In genomic region chr1:38939608-38940007, GRCm38 (mm10) we compare ENCODE assay signal across 11 mouse cellular contexts. TPM values are rescaled to one million over a fixed set of nuclear protein-coding genes. Genes with fewer than 3 reads are reported as not detected.
DNase-seq lines count a peak whose midpoint lies in the region; ATAC-seq lines count a peak whose summit lies in the region.
"Had no signal": no experiment of that assay in that cellular context is flagged by ENCODE, and none has a peak within 500 bp of the region (broad histone marks: within the 10 kb centered on the region; RNA-seq: fewer than 3 reads in every experiment).

No protein-coding gene starts in this region.

- H3K4me3 ChIP-seq in intestine, embryonic 14.5 days (ENCODE audit: low read depth, low read length), result no peak overlapping the region
- no peak overlapping the region for H3K4me3 ChIP-seq in intestine, embryonic 16.5 days (ENCODE audit: low read length)
- no peak overlapping the region for H3K4me3 ChIP-seq in embryonic facial prominence, embryonic 14.5 days (ENCODE audit: low read depth, low read length)

- no peak overlapping the region for H3K27ac ChIP-seq in intestine, embryonic 14.5 days (ENCODE audit: low read depth)
- H3K27ac ChIP-seq in intestine, embryonic 16.5 days (ENCODE audit: low read length), result no peak overlapping the region
- no peak overlapping the region for H3K27ac ChIP-seq in embryonic facial prominence, embryonic 14.5 days (replicated peaks; ENCODE audit: low read depth, low read length)

- 9% methylated on average over 5 of the region's 5 CpGs for WGBS in intestine, embryonic 14.5 days
- 3% methylated on average over 5 of the region's 5 CpGs for WGBS in intestine, embryonic 16.5 days
- WGBS in embryonic facial prominence, embryonic 14.5 days, result 1% methylated on average over 5 of the region's 5 CpGs

- peak; percentile 84 for DNase-seq in intestine, embryonic 14.5 days (ENCODE audit: low spot score)
- DNase-seq in 3134 (ENCODE audit: extremely low read depth, insufficient read length, low spot score), result peak; percentile 6
- DNase-seq in Muller cell, postnatal 12 days (ENCODE audit: inconsistent ontology term), result peak; percentile 49
- DNase-seq in embryonic facial prominence, embryonic 14.5 days (ENCODE audit: low spot score), result peak; percentile 40
- DNase-seq in cerebellum, adult 9-11 months, result no peak
- DNase-seq in cerebellum, adult 8-10 months, result no peak

- no peaks in the 10 kb centered on the region for H3K27me3 ChIP-seq in intestine, embryonic 14.5 days (replicated peaks; ENCODE audit: control insufficient read depth, insufficient read depth, low read length)
- H3K27me3 ChIP-seq in intestine, embryonic 16.5 days (replicated peaks; ENCODE audit: control insufficient read depth, insufficient read depth, low read length), result no peaks in the 10 kb centered on the region
- no peaks in the 10 kb centered on the region for H3K27me3 ChIP-seq in embryonic facial prominence, embryonic 14.5 days (replicated peaks; ENCODE audit: control insufficient read depth, insufficient read depth, low read length)

- no peaks in the 10 kb centered on the region for H3K9me3 ChIP-seq in intestine, embryonic 14.5 days (ENCODE audit: control insufficient read depth, low read length)
- no peaks in the 10 kb centered on the region for H3K9me3 ChIP-seq in intestine, embryonic 16.5 days (ENCODE audit: control insufficient read depth, low read length)
- H3K9me3 ChIP-seq in embryonic facial prominence, embryonic 14.5 days (ENCODE audit: control insufficient read depth, low read length), result no peaks in the 10 kb centered on the region

- H3K9ac ChIP-seq in intestine, embryonic 14.5 days (ENCODE audit: low read length), result no peak overlapping the region
- no peak overlapping the region for H3K9ac ChIP-seq in intestine, embryonic 16.5 days (ENCODE audit: low read depth, low read length)
- no peak overlapping the region for H3K9ac ChIP-seq in embryonic facial prominence, embryonic 14.5 days (ENCODE audit: low read depth, low read length)

- H3K4me2 ChIP-seq in intestine, embryonic 14.5 days (ENCODE audit: low read length), result no peak overlapping the region
- no peak overlapping the region for H3K4me2 ChIP-seq in intestine, embryonic 16.5 days (ENCODE audit: low read depth, low read length)
- no peak overlapping the region for H3K4me2 ChIP-seq in embryonic facial prominence, embryonic 14.5 days (ENCODE audit: low read depth, low read length)

- H3K36me3 ChIP-seq in intestine, embryonic 14.5 days (ENCODE audit: control insufficient read depth, insufficient read depth, low read length), result no peaks in the 10 kb centered on the region
- no peaks in the 10 kb centered on the region for H3K36me3 ChIP-seq in intestine, embryonic 16.5 days (ENCODE audit: control insufficient read depth, insufficient read depth, low read length)
- H3K36me3 ChIP-seq in embryonic facial prominence, embryonic 14.5 days (ENCODE audit: control insufficient read depth, insufficient read depth, low read length), result no peaks in the 10 kb centered on the region

- no peak for ATAC-seq in intestine, embryonic 14.5 days (replicated peaks; ENCODE audit: low FRiP score, low TSS enrichment, low read depth)
- no peak for ATAC-seq in intestine, embryonic 16.5 days
- no peak for ATAC-seq in embryonic facial prominence, embryonic 14.5 days (ENCODE audit: low read depth)
- no peak for ATAC-seq in erythroblast, adult 5-6 weeks (replicated peaks; ENCODE audit: low FRiP score, poor library complexity, severe bottlenecking)
- ATAC-seq: hindbrain, embryonic 16.5 days had no signal

- H3K4me1 ChIP-seq in intestine, embryonic 14.5 days (replicated peaks; ENCODE audit: control insufficient read depth, insufficient read depth, low read length), result no peaks in the 10 kb centered on the region
- H3K4me1 ChIP-seq in intestine, embryonic 16.5 days (ENCODE audit: control insufficient read depth, insufficient read depth, low read length), result no peaks in the 10 kb centered on the region
- no peaks in the 10 kb centered on the region for H3K4me1 ChIP-seq in embryonic facial prominence, embryonic 14.5 days (ENCODE audit: control insufficient read depth, insufficient read depth, low read length)

RNA-seq across cellular contexts. Expression of gene Nms, which starts 0.7 kb away (rescaled TPM):
- not detected in 2 replicates for polyA plus RNA-seq in intestine, embryonic 14.5 days (2014; fragmentation: Nextera tagmentation; extraction: Ambion mirVana)
- polyA plus RNA-seq in intestine, embryonic 16.5 days (2015; fragmentation: Nextera tagmentation; extraction: Ambion mirVana), result not detected in 2 replicates
- polyA plus RNA-seq in embryonic facial prominence, embryonic 14.5 days (2014; fragmentation: Nextera tagmentation; extraction: Ambion mirVana), result not detected in 2 replicates
- not detected in 2 replicates for total RNA-seq in erythroblast, adult 5-6 weeks (2015; ENCODE audit: low replicate concordance)
- total RNA-seq in erythroblast, adult 5-6 weeks (2017; ENCODE audit: low replicate concordance), result not detected in 2 replicates
- total RNA-seq: liver, adult 2 months; neutrophil, adult 5-6 weeks had no signal
- polyA plus RNA-seq: liver, adult 2 months had no signal

RNA-seq across cellular contexts. Expression of gene Chst10, which starts 41.6 kb away (rescaled TPM):
- polyA plus RNA-seq in intestine, embryonic 14.5 days (2014; fragmentation: Nextera tagmentation; extraction: Ambion mirVana), result 6.2 and 6.4 TPM in 2 replicates
- polyA plus RNA-seq in intestine, embryonic 16.5 days (2015; fragmentation: Nextera tagmentation; extraction: Ambion mirVana), result 1.8 and 2.5 TPM in 2 replicates
- 8.1 and 8.4 TPM in 2 replicates for polyA plus RNA-seq in embryonic facial prominence, embryonic 14.5 days (2014; fragmentation: Nextera tagmentation; extraction: Ambion mirVana)
- total RNA-seq in erythroblast, adult 5-6 weeks (2015; ENCODE audit: low replicate concordance), result 20.0 and 26.1 TPM in 2 replicates
- 24.4 and 40.0 TPM in 2 replicates for total RNA-seq in erythroblast, adult 5-6 weeks (2017; ENCODE audit: low replicate concordance)

RNA-seq across cellular contexts. Expression of gene Pdcl3, which starts 45.8 kb away (rescaled TPM):
- polyA plus RNA-seq in intestine, embryonic 14.5 days (2014; fragmentation: Nextera tagmentation; extraction: Ambion mirVana), result 140 and 160 TPM in 2 replicates
- polyA plus RNA-seq in intestine, embryonic 16.5 days (2015; fragmentation: Nextera tagmentation; extraction: Ambion mirVana), result 147 and 155 TPM in 2 replicates
- 147 and 149 TPM in 2 replicates for polyA plus RNA-seq in embryonic facial prominence, embryonic 14.5 days (2014; fragmentation: Nextera tagmentation; extraction: Ambion mirVana)
- total RNA-seq in erythroblast, adult 5-6 weeks (2015; ENCODE audit: low replicate concordance), result 21.7 and 21.9 TPM in 2 replicates
- total RNA-seq in erythroblast, adult 5-6 weeks (2017; ENCODE audit: low replicate concordance), result 14.6 and 17.1 TPM in 2 replicates

Comparison
In these comparisons a context has a peak if more than half of its experiments do, and no peak if none do; other contexts are left out.
1. DNase-seq: peak in intestine, embryonic 14.5 days (single experiment), 3134 (single experiment), Muller cell, postnatal 12 days (single experiment) and embryonic facial prominence, embryonic 14.5 days (single experiment); none in cerebellum, adult 9-11 months (single experiment) and cerebellum, adult 8-10 months (single experiment).